Comparison of ENCODE assay signal across 16 mouse cellular contexts in genomic region chr3:65819841-65820240, GRCm38 (mm10).
DNase-seq lines count a peak whose midpoint lies in the region; ATAC-seq lines count a peak whose summit lies in the region.
"Had no signal": no experiment of that assay in that cellular context is flagged by ENCODE, and none has a peak within 500 bp of the region (broad histone marks: within the 10 kb centered on the region; RNA-seq: fewer than 3 reads in every experiment).

No protein-coding gene starts in this region.

- no peak overlapping the region for H3K9ac ChIP-seq in heart, embryonic 12.5 days
- H3K9ac ChIP-seq in embryonic facial prominence, embryonic 11.5 days (replicated peaks; ENCODE audit: low read length): no peak overlapping the region
- no peak overlapping the region for H3K9ac ChIP-seq in limb, embryonic 13.5 days
- H3K9ac ChIP-seq: forebrain, postnatal 0 days had no signal

- peak; percentile 63 for ATAC-seq in heart, embryonic 12.5 days (ENCODE audit: insufficient number of reproducible peaks, low FRiP score)
- ATAC-seq in embryonic facial prominence, embryonic 11.5 days (replicated peaks; ENCODE audit: insufficient number of reproducible peaks, low FRiP score, low TSS enrichment, low read depth): no peak
- ATAC-seq in limb, embryonic 13.5 days (ENCODE audit: low FRiP score, low read depth): peak; percentile 54; the same call in 1 of the 2 replicates
- ATAC-seq: forebrain, postnatal 0 days; hindbrain, postnatal 0 days had no signal

- peak overlapping the region; percentile 23; the same call in 1 of the 2 replicates for H3K27ac ChIP-seq in heart, embryonic 12.5 days (ENCODE audit: poor library complexity, severe bottlenecking)
- no peak overlapping the region for H3K27ac ChIP-seq in embryonic facial prominence, embryonic 11.5 days (replicated peaks; ENCODE audit: low read depth, low read length)
- H3K27ac ChIP-seq in limb, embryonic 13.5 days: peak overlapping the region; percentile 44; the same call in 1 of the 2 replicates
- H3K27ac ChIP-seq: hindbrain, postnatal 0 days; stomach, postnatal 0 days had no signal

- no peak overlapping the region for H3K4me3 ChIP-seq in heart, embryonic 12.5 days
- no peak overlapping the region for H3K4me3 ChIP-seq in embryonic facial prominence, embryonic 11.5 days (ENCODE audit: low read depth, low read length)
- no peak overlapping the region for H3K4me3 ChIP-seq in limb, embryonic 13.5 days
- H3K4me3 ChIP-seq: erythroblast, embryonic 14.5 days had no signal

- DNase-seq in heart, postnatal 36 days: no peak
- peak; percentile 41 for DNase-seq in A20 (ENCODE audit: low read depth, low spot score)
- DNase-seq in embryonic facial prominence, embryonic 11.5 days (ENCODE audit: low spot score): peak; percentile 51
- DNase-seq in thymus, postnatal 10 days (ENCODE audit: low spot score in 2 of 2): no peak
- no peak for DNase-seq in adrenal gland, adult 2 months
- DNase-seq: adrenal gland, postnatal 25 days; cerebellum, postnatal 36 days; forebrain, postnatal 0 days; kidney, postnatal 10 days; lung, adult 18-20 months; thymus, postnatal 36 days had no signal

- intact Hi-C loops in heart, postnatal 36 days (cut with DNase I): no loop called here

- no peaks in the 10 kb centered on the region for H3K36me3 ChIP-seq in heart, embryonic 12.5 days
- H3K36me3 ChIP-seq in embryonic facial prominence, embryonic 11.5 days (replicated peaks; ENCODE audit: control insufficient read depth, insufficient read depth, low read depth, low read length): no peaks in the 10 kb centered on the region
- H3K36me3 ChIP-seq in limb, embryonic 13.5 days: no peaks in the 10 kb centered on the region

- no peak overlapping the region for H3K4me2 ChIP-seq in heart, embryonic 12.5 days
- H3K4me2 ChIP-seq in embryonic facial prominence, embryonic 11.5 days (ENCODE audit: low read depth, low read length): no peak overlapping the region
- H3K4me2 ChIP-seq in limb, embryonic 13.5 days (replicated peaks): no peak overlapping the region

- WGBS in heart, embryonic 12.5 days: 33% methylated on average over 6 of the region's 6 CpGs
- 33% methylated on average over 6 of the region's 6 CpGs for WGBS in embryonic facial prominence, embryonic 11.5 days
- WGBS in limb, embryonic 13.5 days: 25% methylated on average over 6 of the region's 6 CpGs

- peaks cover 9% of the 10 kb centered on the region for H3K4me1 ChIP-seq in heart, embryonic 12.5 days (replicated peaks)
- H3K4me1 ChIP-seq in embryonic facial prominence, embryonic 11.5 days (ENCODE audit: control insufficient read depth, insufficient read depth, low read length): no peaks in the 10 kb centered on the region
- peaks cover 26% of the 10 kb centered on the region for H3K4me1 ChIP-seq in limb, embryonic 13.5 days

- no peaks in the 10 kb centered on the region for H3K27me3 ChIP-seq in heart, embryonic 12.5 days (replicated peaks)
- H3K27me3 ChIP-seq in embryonic facial prominence, embryonic 11.5 days (ENCODE audit: control insufficient read depth, insufficient read depth, low read length): no peaks in the 10 kb centered on the region
- no peaks in the 10 kb centered on the region for H3K27me3 ChIP-seq in limb, embryonic 13.5 days

- 0 out of 2 replicates have a peak, but pooled peaks cover 3% of the 10 kb centered on the region for H3K9me3 ChIP-seq in heart, embryonic 12.5 days (replicated peaks)
- H3K9me3 ChIP-seq in embryonic facial prominence, embryonic 11.5 days (replicated peaks; ENCODE audit: control insufficient read depth, low read length): no peaks in the 10 kb centered on the region
- no peaks in the 10 kb centered on the region for H3K9me3 ChIP-seq in limb, embryonic 13.5 days

Comparison
In these comparisons a context has a peak if more than half of its experiments do, and no peak if none do; other contexts are left out.
1. DNase-seq: peak in A20 (single experiment) and embryonic facial prominence, embryonic 11.5 days (single experiment); none in heart, postnatal 36 days (0 of 2), thymus, postnatal 10 days (0 of 2) and adrenal gland, adult 2 months (single experiment).